In genomic region chr1:43163467-43164418, GRCm38 (mm10) we compare ENCODE assay signal across 8 mouse cellular contexts. TPM values are rescaled to one million over a fixed set of nuclear protein-coding genes. Genes with fewer than 3 reads are reported as not detected.
DNase-seq lines count a peak whose midpoint lies in the region; ATAC-seq and TF ChIP-seq lines count a peak whose summit lies in the region.

No protein-coding gene starts in this region.

- 4% methylated on average over 61 of the region's 61 CpGs for WGBS in heart, embryonic 15.5 days
- 4% methylated on average over 60 of the region's 61 CpGs for WGBS in liver, embryonic 13.5 days (ENCODE audit: insufficient replicate concordance)

- peaks cover 9% of the 10 kb centered on the region; the same call in 1 of the 2 replicates for H3K36me3 ChIP-seq in heart, embryonic 15.5 days
- H3K36me3 ChIP-seq in liver, embryonic 13.5 days: no peaks in the 10 kb centered on the region
- H3K36me3 ChIP-seq in testis, adult 2 months (ENCODE audit: control insufficient read depth, insufficient read depth, low read length): no peaks in the 10 kb centered on the region

- H3K9me3 ChIP-seq in heart, embryonic 15.5 days (replicated peaks): no peaks in the 10 kb centered on the region
- H3K9me3 ChIP-seq in liver, embryonic 13.5 days (replicated peaks): no peaks in the 10 kb centered on the region

- H3K27ac ChIP-seq in embryonic fibroblast, embryonic 13.5 days (ENCODE audit: insufficient read depth, low read length): peak overlapping the region; percentile 90
- H3K27ac ChIP-seq in heart, embryonic 15.5 days: peak overlapping the region; percentile 92
- H3K27ac ChIP-seq in liver, embryonic 13.5 days: no peak overlapping the region
- peak overlapping the region; percentile 1; the same call in 1 of the 2 replicates for H3K27ac ChIP-seq in testis, adult 2 months (ENCODE audit: control insufficient read depth, insufficient read depth, low read depth, low read length)

- H3K4me2 ChIP-seq in heart, embryonic 15.5 days: peak overlapping the region; percentile 85
- H3K4me2 ChIP-seq in liver, embryonic 13.5 days: peak overlapping the region; percentile 68

- H3K4me1 ChIP-seq in embryonic fibroblast, embryonic 13.5 days (ENCODE audit: control insufficient read depth, insufficient read depth, low read length): peaks cover 11% of the 10 kb centered on the region
- H3K4me1 ChIP-seq in heart, embryonic 15.5 days (replicated peaks): peaks cover 69% of the 10 kb centered on the region
- H3K4me1 ChIP-seq in liver, embryonic 13.5 days (replicated peaks): peaks cover 7% of the 10 kb centered on the region; the same call in 1 of the 2 replicates
- peaks cover 11% of the 10 kb centered on the region for H3K4me1 ChIP-seq in testis, adult 2 months (ENCODE audit: control insufficient read depth, insufficient read depth, low read length)

- no peaks in the 10 kb centered on the region for H3K27me3 ChIP-seq in heart, embryonic 15.5 days
- peaks cover 30% of the 10 kb centered on the region for H3K27me3 ChIP-seq in liver, embryonic 13.5 days
- H3K27me3 ChIP-seq in testis, adult 2 months (ENCODE audit: control insufficient read depth, insufficient read depth, low read length): no peaks in the 10 kb centered on the region

- TF ChIP-seq CTCF in embryonic fibroblast, embryonic 13.5 days (IDR thresholded peaks at IDR 0.05; ENCODE audit: borderline replicate concordance, insufficient read depth, low read length): no peak
- TF ChIP-seq CTCF in testis, adult 2 months (IDR thresholded peaks at IDR 0.05; ENCODE audit: control insufficient read depth, insufficient read depth, insufficient replicate concordance, low read depth, low read length): no peak

- DNase-seq in spleen, adult 18-20 months: peak; percentile 18 to 47
- DNase-seq in spleen, adult 12 weeks (ENCODE audit: low spot score): no peak
- peak; percentile 90 for DNase-seq in kidney, postnatal 10 days
- DNase-seq in liver, embryonic 13.5 days: no peak
- DNase-seq in natural killer cell, adult 2 months (ENCODE audit: low spot score in 2 of 2): peak; percentile 55 to 65

- TF ChIP-seq POLR2A in embryonic fibroblast, embryonic 13.5 days (IDR thresholded peaks at IDR 0.05; ENCODE audit: low read depth, low read length): peak; percentile 70
- TF ChIP-seq POLR2A in testis, adult 2 months (IDR thresholded peaks at IDR 0.05; ENCODE audit: control insufficient read depth, low read depth, low read length): no peak

- H3K4me3 ChIP-seq in embryonic fibroblast, embryonic 13.5 days (ENCODE audit: insufficient read depth, low read length): peak overlapping the region; percentile 76
- H3K4me3 ChIP-seq in heart, embryonic 15.5 days: peak overlapping the region; percentile 66
- H3K4me3 ChIP-seq in liver, embryonic 13.5 days (replicated peaks): peak overlapping the region; percentile 54
- H3K4me3 ChIP-seq in testis, adult 2 months (ENCODE audit: control insufficient read depth, low read depth, low read length): peak overlapping the region; percentile 62

- peak overlapping the region; percentile 69 for H3K9ac ChIP-seq in heart, embryonic 15.5 days
- H3K9ac ChIP-seq in liver, embryonic 13.5 days: peak overlapping the region; percentile 49

- peak; percentile 85 for ATAC-seq in heart, embryonic 15.5 days (replicated peaks; ENCODE audit: insufficient number of reproducible peaks, insufficient read depth, low FRiP score, low read depth)
- ATAC-seq in liver, embryonic 13.5 days (ENCODE audit: low read depth): peak; percentile 59

RNA-seq across cellular contexts. Expression of gene Fhl2, which starts 33.0 kb away (rescaled TPM):
- polyA plus RNA-seq in embryonic fibroblast, embryonic 13.5 days (2011; ENCODE audit: insufficient read length, low read depth, missing spikeins): 92.1 and 137 TPM in 2 replicates
- 298 and 363 TPM in 2 replicates for polyA plus RNA-seq in heart, embryonic 15.5 days (2015; fragmentation: Nextera tagmentation; extraction: Ambion mirVana)
- polyA plus RNA-seq in liver, embryonic 13.5 days (2015; fragmentation: Nextera tagmentation; extraction: Ambion mirVana): 3.5 and 4.6 TPM in 2 replicates
- polyA plus RNA-seq in testis, adult 2 months (2012; rRNA removed): 12.1 and 13.7 TPM in 2 replicates

Comparison
In these comparisons a context has a peak if more than half of its experiments do, and no peak if none do; other contexts are left out.
1. DNase-seq: peak in spleen, adult 18-20 months (2 of 2), kidney, postnatal 10 days (single experiment) and natural killer cell, adult 2 months (2 of 2); none in spleen, adult 12 weeks (single experiment) and liver, embryonic 13.5 days (single experiment).
2. Peak in every context shown above with its lines, with median percentiles within 50 percentile points of each other: H3K4me3 ChIP-seq.